Mouse (Mus musculus) liver, embryonic 14.5 days (tissue): ENCODE data around the gene Adamtsl3.

Experiments
- CTCF ChIP-seq: IDR thresholded peaks from 2 replicates; pipeline ENCODE4 v1.5.1; 2016; ENCODE audit warnings: antibody characterized with exemption, low read depth, control low read depth
- EP300 ChIP-seq: IDR thresholded peaks from 2 replicates; pipeline ENCODE4 v1.6.1; 2016; ENCODE audit warnings: antibody characterized with exemption, low read depth

DNA sequence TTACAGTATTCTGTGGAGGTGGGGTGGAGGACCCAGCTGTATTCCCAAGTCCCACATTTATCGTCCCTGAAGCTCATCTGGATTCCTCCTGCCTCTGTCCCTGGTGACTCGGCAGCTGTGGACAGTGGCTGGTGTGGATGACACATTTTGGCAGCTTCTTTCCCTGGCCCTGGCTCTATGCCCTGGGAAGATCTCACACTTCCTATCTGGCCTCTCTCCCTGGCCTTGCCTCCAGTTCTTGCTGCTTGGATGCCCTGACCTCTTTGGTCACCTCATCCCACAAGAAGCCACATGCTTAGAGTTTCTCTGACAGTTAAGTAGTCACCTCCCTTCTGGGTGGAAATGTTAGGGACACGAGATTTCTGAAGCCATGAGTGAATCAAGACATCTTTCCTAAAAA is 35.9 kb downstream of the Adamtsl3 start:
- no peak for TF ChIP-seq CTCF
- no peak for TF ChIP-seq EP300
